Mouse (Mus musculus) layer of hippocampus, adult 9-11 months (tissue): ENCODE measurements around the gene Ppp1r21.

ENCODE experiments used
- DNase-seq: peaks from one replicate; pipeline ENCODE4 v3.0.0; 2022

The Ppp1r21 gene

DNA sequence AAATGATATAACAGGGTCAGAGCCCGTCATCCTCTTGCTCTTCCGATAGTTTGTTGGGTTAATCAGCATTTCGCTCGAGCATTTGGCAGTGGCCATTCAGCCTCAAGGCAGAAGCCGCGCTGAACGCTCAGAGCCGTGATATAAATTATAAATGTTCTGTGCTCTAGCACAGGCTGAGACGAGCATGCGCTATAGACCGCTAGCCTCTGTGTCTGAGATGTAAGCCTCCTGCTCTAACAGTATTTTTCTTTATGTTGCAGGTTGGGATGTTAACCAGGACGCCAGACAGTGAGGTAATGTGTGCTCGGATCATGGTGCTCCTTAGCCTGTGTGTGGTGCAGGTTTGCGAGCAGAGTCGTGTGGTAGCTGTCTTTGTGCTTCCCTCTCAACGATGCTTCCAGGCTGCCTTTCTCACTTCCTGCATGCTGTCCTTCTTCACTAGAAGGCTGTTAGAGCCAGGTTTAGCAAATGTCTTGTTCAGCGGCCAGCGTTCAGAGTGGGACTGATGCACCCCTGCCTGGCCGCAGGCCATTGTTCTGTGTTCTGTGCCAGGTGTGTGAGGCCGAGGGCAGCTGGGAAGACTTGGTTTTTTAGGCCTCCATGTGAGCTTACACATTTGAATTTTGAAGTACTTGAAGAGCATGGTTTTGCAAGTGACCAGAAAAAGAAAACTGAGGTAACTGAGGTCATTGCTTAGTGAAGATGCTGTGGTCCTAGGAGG lies 48.8 kb downstream of the Ppp1r21 start:
- no peak for DNase-seq

DNA sequence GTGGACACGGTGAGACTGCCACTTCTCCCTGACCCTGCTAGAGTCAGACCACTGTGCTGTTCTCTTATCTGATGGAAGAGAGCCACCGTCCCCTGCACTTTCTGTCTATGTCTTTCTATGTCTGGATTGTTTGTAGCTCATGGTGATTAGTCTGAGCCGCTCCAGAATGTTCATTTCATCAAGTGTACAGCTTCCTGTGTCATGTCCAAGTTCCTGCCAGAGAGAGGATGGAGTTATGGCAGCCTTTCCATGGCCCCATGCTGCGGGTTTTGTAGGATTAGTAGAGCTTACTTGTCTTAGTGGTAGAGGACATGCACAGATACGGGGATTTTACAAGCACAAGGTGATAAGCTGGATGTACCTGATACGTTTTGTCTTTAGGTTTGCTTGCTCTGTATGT lies 50.6 kb downstream of the Ppp1r21 start:
- no peak for DNase-seq

DNA sequence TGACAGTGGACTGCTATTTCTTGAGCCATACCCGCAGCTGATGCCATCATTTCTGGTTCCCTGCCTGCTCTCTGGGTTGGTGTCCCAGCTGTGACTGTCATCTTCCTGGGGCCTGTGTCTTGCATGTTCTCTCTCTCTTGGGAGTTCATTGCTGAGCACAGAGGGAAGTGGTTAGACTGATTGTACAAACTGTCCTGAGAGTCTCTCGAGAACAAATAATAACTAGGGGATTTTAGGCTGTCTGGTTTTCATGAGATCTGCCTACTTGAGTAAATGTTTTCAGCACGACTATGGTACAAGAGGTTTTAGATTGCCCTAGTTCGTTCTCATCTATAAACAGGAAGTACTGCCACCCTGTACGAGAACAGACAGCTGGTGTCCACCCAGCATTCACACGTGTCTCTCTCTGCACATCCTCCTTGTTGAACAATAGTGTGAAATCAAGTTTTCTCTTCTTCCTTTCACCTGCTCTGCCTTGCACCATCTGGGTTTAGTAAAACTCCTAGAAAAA lies 51.6 kb downstream of the Ppp1r21 start:
- DNase-seq = no peak

DNA sequence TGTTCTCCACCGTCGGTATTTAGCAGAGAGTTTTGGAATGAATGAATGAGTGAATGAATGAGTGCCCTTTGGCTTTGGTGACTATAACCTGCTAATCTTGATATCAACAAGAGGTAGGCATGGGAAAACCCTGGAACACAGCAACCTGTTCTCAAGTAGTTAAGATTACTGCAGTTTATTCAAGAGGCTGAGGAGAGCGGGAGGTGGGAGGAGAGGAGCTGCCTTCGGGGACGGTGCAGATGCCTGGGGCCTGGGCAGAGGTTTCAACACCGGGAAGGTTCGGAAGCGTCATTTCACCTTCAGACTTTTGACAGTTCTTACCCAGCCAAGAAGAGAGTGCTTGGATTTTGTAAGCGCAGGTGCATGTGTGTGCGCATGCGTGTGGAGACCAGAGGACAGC lies 53.1 kb downstream of the Ppp1r21 start:
- no peak for DNase-seq

DNA sequence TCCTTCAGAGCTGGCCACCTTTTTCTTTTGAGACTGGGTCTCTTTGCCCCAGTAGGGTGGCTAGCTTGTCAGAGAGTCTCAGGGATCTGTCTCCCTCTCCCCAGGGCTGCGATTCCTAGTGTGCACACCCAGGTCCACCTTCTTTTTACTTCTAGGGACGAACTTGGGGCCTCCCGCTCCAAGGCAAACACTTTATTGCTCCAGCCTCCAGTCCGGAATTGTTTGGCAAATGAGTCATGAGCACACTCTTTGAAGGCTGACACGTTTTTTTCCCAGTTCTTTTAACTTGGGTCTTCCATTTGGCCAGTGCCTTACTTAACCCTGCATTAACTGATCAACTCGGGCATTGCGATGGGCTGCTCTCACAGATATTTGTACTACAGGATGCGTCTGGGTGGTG lies 53.5 kb downstream of the Ppp1r21 start:
- no peak for DNase-seq

DNA sequence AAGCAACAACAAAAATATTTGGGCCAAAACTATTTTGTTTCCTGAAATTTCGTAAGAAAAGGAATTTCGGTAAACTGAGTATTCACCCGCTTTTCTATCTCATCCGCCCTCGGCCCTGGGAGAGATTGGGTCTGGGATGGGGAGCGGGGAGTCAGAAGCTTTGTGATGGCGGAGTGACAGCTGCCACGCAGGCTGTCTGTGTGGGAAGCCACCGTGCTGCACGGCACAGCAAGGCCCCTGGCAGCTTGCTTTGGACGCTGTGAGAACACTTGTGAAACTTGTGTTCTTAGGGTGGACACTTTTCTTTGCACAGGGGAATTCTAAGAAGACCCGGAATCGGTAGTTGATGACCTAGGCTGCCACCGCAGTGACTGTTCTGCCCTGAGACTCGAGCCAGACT lies 57.5 kb downstream of the Ppp1r21 start:
- peak; percentile 66 for DNase-seq

DNA sequence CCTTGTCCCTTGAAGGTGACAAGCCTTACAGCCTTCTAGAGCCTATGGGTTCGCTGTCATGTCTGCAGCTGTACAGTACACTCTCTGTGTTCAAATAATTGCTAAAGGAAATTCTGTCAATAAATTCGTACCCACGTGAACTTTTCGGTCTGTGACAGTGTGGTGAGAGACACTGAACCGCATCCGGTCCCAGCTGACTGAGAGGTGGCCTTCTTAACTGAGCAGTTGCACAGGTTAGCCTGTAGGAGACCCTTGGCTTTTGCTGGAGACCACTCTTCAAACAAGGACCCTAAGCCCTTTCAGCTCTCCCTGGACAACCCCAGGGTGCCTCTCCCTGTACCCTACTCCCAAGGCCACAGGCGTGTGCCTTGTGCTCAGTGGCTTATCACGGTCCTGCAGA lies 58.3 kb downstream of the Ppp1r21 start:
- no peak for DNase-seq

DNA sequence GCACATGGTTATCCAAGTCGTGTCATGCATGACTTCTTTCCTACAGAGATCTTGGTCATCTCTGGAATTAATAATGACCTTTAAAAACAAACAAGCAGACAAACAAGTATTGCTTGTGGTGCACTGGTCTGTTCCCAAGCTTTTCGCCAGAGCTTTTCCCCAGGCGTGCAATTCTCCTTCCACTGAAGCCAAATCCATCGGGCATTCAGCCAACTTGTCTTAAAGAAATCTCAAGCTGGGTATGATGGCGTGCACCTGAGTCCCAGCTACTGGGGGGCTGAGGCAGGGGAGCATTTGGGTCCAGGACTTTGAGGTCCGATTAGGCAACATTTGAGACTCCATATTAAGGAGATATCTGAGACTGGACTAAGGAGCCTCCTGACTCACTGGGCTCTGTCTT lies 60.3 kb downstream of the Ppp1r21 start:
- no peak for DNase-seq

DNA sequence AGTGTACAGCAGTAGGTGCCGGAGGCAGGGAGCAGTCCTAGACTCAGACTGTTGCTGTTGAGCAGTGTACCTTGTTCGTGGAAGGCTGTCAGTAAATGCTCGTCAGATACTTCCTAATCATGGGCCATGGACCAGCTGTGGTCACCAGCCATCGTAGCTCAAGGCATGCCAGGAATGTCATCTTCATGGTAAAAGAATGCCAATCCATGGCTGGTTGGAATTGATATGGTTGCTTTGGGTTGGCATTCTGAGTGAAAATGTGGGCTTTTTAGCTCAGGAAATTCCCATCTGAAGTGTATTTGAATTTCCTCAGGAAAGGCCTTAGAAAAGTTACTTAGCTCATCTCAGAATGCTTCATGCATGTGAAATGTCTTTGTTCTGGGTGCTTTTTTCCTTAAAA lies 65.2 kb downstream of the Ppp1r21 start:
- no peak for DNase-seq

DNA sequence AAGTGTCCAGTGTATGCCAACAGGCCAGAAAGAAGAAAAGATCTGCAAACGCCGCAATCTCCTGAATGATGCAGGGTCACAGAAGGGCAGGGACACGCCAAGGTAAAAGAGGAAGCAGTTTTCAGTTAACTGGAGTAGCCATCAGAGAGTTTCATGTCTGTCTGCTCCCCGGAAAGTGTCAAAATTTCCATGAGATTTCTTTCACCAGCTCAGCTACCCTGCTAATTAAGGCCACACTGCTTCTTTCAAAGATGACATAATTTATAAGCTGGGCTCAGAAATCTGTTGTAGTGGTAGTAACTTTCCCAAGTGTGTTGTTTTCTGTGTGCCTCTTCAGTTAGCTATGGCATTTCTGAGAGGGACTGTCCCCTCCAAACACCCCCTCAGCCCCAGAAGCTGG lies 66.2 kb downstream of the Ppp1r21 start:
- DNase-seq = no peak

DNA sequence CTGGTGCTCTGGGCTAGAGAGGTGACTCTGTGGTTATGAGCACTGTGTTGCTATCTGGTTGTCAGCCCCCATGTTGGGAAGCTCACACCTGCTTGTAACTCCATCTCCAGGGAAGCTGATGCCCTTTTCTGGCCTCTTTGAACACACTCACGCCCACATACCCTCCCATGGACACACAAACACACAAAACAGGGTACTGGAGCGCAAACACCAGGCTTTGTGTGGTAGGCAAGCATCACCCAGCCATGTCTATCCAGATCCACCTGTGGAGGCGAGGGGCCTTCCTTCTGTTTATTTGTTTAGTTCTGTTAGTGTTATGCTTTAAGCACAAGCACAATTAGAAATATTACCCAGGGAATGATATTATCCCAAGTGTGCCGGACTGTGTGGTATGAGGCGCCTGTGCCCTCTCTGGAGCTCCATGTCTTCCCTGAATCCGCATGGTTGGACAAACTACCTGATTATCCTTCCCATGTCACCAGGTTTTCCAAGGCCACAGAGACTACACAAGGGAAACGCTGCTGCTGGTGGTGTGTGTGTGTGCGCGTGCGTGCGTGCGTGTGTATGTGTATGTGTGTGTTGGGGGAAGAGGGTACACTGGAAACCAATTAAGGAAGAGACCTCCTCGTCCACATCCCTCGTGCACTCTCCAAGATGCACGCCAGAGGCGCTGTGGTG lies 66.8 kb downstream of the Ppp1r21 start:
- peak; percentile 74 for DNase-seq

DNA sequence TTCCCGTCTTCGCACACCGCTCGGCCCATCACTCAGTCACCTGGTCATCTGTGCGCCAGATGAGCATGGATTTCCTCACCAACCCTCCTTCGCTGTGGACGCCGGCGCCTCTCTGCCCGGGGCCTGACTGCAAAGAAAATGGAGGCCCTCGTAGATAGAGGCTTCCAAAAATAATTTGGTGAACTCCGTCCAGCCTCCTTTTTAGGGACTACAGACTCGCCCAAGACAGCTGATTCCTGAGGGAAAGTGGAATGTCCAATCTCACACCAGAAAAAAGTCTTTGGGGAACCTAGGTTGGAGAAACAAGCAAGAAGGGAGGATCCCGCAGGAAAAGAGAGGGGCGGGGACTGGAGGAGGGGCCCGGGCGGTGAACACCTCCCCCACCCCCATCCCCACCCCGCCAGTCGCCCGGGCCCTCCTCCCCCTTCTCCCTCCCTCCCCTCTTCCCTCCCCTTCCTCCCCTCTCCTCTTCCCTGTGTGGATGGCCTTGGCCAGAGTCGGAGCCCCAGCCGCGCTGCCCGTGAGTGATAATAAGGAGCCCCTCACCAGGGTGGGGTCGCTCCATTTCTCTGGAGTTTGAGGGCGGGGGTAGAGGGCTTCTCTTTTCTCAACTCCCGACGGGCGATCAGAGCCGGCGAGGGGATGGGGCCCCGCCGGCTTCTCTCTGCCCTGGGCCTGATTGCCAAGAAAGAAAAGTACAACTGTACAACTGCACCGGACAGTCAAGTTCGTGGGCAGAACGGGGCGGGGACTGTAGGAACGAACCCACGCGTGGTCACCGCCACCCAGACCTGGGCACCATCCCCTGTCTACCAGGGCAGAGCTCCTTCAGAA lies 67.5 kb downstream of the Ppp1r21 start, which contains the start of gene Ston1:
Ston1 (plus strand) TSS at position 463 of the 834 bp plus-strand sequence.
- no peak for DNase-seq

DNA sequence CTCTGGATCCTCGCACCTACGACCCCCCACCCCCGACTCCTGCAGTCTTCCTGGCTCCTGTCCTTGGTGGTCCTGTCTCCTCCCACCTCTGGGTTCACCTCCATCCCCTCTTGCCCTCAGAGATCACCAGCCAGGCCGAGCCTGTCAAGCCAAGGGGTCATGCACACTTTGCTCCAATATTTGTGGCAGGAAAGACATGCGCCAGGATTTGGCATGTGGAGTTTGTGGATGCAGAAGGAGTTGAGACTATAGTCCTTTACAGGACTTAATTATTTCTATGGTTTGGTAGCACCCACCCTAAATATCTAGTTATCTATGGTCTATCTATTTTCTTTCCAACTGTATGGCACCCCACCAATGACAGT lies 68.1 kb downstream of the Ppp1r21 start:
- DNase-seq = no peak

DNA sequence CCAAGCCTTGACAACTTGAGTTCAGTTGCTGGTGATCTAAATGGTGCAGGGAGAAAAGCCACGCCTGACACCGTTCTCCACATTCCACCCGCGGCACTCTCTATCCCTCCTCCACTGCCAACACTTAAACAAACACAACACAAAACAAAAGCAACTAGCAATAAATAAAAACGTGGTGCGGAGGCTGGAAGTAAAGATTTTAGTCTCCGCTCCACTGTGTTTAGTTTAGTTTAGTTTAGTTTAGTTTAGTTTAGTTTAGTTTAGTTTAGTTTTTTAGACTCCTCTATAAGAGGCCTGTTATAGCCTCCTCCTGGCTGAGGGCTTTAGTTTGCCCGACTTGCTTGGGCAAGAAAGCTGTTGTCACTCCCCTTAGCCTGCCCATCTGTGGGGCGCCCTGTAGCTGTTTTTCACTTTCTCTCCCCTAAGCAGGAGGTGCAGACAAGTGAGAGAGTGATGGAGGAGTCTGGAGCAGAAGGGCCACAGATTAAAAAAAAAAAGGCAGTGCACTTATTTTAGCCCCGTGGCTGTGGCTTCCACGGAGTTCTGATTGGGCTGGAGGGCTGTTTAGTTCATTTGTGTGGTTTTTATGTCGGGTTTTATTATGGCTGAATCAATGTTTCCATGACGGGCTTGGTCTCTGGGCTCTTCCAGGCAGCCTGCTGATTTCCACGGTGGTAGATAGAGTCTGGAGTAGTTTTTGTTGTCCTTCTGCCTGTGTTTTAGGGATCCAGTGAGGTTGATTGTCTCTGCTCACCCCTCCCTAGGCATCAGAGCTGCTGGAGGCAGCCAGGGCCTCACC lies 68.9 kb downstream of the Ppp1r21 start:
- DNase-seq = no peak

DNA sequence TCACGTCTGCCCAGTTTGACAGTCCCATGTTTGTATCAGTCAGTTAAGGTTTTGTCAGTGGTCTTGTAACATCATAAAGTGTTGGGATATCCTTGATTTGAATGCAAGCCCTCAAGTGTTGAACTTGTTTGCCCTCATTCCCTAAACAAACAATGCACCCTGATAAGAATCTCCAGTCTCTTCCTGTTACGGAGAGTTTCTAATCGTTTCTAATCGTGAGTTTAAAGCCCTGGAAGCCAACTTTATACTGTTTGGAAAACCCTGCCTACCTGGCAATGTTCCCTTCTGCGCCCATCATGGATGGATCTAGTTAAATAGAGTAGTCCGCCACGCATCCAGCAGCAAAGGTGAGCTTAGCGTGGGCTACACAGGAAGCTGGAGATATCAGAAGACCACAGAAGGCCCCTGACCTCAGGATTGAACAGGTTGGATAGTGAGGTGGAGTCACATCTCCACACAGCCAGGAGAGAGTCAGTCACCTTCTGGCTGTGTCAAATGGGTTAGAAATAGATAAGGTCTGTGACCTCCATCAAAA lies 70.6 kb downstream of the Ppp1r21 start:
- DNase-seq = no peak

DNA sequence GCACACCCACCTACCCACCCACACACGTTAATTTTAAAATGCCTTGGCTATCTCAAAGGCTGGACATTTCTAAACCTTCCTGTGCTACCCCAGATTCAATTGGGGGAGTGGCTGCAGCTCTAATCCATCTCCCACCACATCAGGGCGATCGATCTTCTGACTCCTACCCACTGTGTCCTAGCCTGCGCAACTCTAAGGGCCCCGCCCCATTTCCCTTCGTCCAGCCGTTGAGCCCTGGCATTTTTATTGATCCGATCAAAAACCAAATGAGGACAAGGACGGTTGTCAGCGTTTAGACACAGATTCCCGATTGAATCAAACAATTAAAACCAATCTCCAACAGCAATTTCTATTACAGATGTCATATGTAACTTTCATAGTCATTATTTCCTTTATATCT lies 74.0 kb downstream of the Ppp1r21 start:
- DNase-seq = no peak

DNA sequence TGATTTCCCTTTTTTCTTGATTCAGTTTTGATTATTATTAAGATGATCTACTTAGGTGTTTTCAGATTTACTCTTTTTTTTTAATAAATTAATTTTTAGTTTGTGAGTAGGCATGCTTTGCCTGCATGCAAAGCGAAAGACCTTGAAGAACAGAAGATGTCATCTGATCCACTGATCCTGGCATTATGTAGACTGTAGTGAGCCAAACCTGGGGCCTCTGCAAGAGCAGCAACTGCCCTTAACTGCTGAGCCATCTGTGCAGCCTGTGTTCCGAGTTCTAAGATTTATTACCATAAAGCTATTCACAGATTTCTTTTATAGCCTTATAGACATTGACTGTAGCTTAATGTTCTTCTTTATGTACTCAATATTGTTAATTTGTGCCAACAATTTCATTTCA lies 76.1 kb downstream of the Ppp1r21 start:
- no peak for DNase-seq

DNA sequence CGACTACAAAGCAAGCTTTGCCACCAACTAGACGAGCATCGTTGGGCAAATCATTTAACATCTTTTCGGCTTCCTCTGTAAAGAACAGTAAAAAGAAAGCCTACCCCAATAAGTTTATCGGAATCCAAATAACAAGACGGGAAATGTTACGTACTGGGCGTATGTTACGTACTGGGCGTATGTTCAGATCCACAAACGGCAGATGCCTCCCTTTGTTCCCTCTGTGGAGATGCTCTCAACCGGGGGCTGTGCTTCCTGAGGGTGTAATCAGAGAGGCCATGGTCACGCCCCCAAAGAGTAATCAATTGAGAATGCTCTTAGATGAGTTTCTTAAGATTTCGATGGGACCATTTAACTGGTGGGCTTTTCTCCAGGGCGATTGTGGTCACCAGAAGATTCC lies 79.4 kb downstream of the Ppp1r21 start:
- no peak for DNase-seq

DNA sequence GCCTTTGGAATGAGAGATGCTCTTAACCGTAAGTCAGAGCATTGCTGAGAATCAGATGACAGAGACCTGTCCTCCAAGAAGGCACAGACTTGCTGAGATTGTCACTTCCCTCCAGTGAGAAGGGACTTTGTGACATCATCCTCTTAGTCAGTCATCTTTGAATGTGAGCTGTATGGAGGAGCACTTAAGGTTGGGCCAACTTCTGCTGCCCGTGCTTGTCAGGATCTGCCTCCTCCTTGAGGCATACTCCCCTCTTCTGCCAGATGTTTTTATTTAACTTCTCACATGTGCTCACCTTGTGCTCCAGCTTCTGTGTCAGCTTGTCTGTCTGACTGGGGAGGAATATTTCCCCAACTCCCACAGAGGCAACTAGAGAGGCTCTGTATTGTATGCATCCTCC lies 81.1 kb downstream of the Ppp1r21 start:
- DNase-seq = no peak

DNA sequence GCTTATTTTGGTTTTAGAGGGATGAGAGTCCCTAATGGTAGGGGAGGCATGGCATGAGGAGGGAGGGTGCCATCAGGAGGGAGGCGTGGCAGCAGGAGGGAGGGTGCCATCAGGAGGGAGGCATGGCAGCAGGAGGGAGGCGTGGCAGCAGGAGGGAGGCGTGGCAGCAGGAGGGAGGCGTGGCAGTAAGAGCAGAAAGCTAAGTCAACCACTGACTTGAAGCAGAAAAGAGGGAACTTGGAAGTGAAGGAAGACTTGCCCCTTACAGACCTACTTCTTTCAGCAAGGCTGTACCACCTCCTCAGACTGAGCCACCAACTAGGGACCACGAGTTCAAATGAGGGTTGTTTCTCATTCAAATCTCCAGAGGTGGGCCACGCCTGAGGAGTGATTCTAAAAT lies 83.3 kb downstream of the Ppp1r21 start:
- no peak for DNase-seq

DNA sequence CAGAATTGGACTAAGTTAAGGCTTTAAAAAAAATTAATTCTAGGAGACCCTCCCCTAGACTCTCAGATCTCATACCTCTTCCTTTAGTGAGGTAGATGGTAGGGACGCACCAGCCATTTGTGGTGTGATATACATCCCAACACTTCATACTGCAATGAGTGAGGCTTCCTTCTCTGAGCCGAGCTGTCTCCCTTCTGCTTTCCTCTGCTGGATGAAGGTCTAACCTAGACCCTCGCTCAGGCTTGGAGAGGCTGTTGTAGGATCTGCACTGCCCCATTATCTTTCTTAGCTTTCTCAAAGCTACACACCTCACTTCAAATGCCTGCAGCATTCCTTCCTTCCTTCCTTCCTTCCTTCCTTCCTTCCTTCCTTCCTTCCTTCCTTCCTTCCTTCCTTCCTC lies 83.8 kb downstream of the Ppp1r21 start:
- no peak for DNase-seq

DNA sequence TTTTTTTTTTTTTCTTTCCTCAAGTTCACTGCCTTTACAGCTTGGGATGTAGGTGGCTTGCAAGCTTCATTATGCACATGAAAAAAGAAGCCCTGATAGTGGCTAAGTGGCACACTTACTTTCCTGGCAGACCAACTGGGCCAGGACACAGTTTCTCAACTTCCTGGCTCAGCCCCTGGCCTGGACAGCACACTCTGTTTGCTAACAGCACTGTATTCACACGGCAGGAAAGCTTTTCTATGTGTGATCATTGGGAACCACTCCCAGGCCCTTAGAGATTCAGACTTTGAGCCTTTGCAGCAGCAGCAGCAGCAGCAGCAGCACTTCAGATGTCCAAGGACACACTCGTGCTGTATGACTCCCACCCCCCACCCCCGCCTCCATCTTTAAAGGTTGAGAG lies 84.3 kb downstream of the Ppp1r21 start:
- DNase-seq = no peak

DNA sequence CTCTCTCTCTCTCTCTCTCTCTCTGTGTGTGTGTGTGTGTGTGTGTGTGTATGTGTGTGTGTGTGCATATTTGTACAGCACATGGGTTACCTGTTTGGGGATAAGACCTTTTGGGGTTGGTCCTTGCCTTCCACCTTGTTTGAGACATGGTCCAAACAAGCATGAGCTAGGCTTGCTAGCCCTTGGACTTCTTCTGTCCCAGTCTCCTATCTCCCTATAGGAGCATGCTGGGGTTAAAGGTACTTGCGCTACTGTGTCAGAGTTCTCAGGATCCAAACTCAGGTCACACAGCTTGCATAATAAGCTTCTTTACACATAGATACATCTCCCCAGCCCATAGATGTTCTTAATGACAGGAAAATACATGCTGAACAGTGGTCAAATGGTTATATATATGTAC lies 84.8 kb downstream of the Ppp1r21 start:
- DNase-seq = no peak
